Mouse (Mus musculus) heart, embryonic 16.5 days (tissue): ENCODE data around the gene Tnrc18. TPM values are rescaled to one million over a fixed set of nuclear protein-coding genes. Genes with fewer than 3 reads are reported as not detected.

Experiments
- ATAC-seq: fragments of 200-750 bp; cut with Nextera tagmentation; replicated peaks from 2 replicates; pipeline ENCODE4 v1.8.0; 2017; ENCODE audit warnings: moderate number of reproducible peaks; ENCODE audit not compliant: insufficient read depth, low FRiP score; ENCODE audit errors: extremely low read depth
- H3K27ac ChIP-seq: fragments of 300-500 bp; sonication (generic); 2 replicates; pipeline ENCODE4 v1.5.1; 2014; ENCODE audit warnings: mild to moderate bottlenecking, low read length, control low read depth, moderate library complexity
- H3K27me3 ChIP-seq: fragments of 300-500 bp; sonication (generic); 2 replicates; pipeline ENCODE4 v1.6.1; 2014; ENCODE audit warnings: low read length, mixed read lengths; ENCODE audit not compliant: control insufficient read depth, insufficient read depth
- H3K36me3 ChIP-seq: fragments of 300-500 bp; sonication (generic); 2 replicates; pipeline ENCODE4 v1.6.1; 2014; ENCODE audit not compliant: control insufficient read depth, insufficient read depth
- H3K4me1 ChIP-seq: fragments of 300-500 bp; sonication (generic); 2 replicates; pipeline ENCODE4 v1.6.1; 2014; ENCODE audit warnings: low read length, mixed read lengths; ENCODE audit not compliant: control insufficient read depth, insufficient read depth
- H3K4me2 ChIP-seq: fragments of 300-500 bp; sonication (generic); 2 replicates; pipeline ENCODE4 v1.6.1; 2014; ENCODE audit warnings: low read depth, mild to moderate bottlenecking, control low read depth, low read length
- H3K4me3 ChIP-seq: fragments of 300-500 bp; sonication (generic); 2 replicates; pipeline ENCODE4 v1.5.1; 2014; ENCODE audit warnings: mild to moderate bottlenecking, control low read depth, low read length
- H3K9ac ChIP-seq: fragments of 300-500 bp; sonication (generic); 2 replicates; pipeline ENCODE4 v1.6.1; 2014; ENCODE audit warnings: low read length, control low read depth
- H3K9me3 ChIP-seq: fragments of 300-500 bp; sonication (generic); replicated peaks from 2 replicates; pipeline ENCODE4 v1.6.1; 2016; ENCODE audit warnings: low read length; ENCODE audit not compliant: control insufficient read depth
- WGBS: fragments of 180-500 bp; shearing (Covaris S2); extraction: QIAGEN DNeasy Blood & Tissue Kit; methylation state at CpG from one replicate; pipeline ENCODE4 v1.1.7; 2014; 5-methylcytosine and 5-hydroxymethylcytosine counted together
- polyA plus RNA-seq: library from polyadenylated mRNA; unstranded; fragments of >200 nt; fragmentation: Nextera tagmentation; extraction: Ambion mirVana; gene quantifications from 2 replicates; pipeline ENCODE4 v1.2.1, GENCODE M21; 2015

Tnrc18 gene
- polyA plus RNA-seq, 1 experiment from 2014 or later: 17.6 TPM

DNA sequence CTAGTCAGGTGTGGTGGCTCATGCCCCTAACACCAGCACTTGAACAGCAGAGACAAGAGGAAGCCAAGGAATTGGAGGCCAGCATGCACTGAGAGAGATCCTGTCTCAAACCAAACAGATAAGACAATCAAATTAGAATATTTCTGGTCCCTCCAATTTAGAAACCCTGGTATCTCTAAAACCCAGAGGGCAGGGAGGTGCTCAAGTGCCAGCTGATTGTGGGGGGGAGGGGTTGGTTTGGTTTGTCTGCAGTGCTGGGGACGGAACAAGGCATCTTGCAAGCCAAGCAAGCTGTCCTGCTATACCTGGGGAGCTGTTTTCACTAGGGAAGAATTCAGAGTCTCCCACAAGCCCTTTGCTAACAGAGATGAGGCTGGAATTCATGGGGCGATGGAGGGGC, 15.5 kb downstream of the Tnrc18 start:
- peak overlapping the region; percentile 49; the same call in 1 of the 2 replicates for H3K9ac ChIP-seq

DNA sequence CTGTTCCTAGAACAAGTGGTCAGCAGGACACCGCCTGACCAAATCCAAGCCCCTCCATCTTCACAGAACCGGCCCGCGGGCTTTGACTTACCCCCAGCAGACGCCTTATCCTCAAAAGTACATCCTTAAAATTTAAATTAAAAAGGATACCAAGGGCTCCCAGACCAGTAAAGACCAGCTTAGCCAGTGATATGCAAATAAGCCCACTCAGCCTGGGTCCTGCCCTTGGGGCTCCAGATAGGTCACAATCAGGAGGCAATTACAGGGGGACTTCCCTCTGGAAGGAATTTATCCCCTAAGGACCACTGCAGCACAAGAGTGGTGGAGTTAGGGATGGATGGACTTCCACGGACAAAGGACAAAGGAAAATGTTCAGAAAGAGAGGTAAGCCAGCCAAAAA, 16.8 kb downstream of the Tnrc18 start:
- 44% methylated on average over 6 of the region's 6 CpGs for WGBS
- Histone ChIP-seq H3K9ac (peak overlapping the region; percentile 30; the same call in 1 of the 2 replicates), H3K4me1 (peaks cover 58% of the 10 kb centered on the region), H3K36me3 (no peaks in the 10 kb centered on the region), H3K4me2 (no peak overlapping the region), H3K27ac (0 out of 2 replicates have a peak overlapping the region, but pooled peaks have one; percentile 24), H3K9me3 (no peaks in the 10 kb centered on the region), H3K4me3 (no peak overlapping the region), H3K27me3 (no peaks in the 10 kb centered on the region)
- ATAC-seq: no peak

More for the DNA sequence above, 15.5 kb downstream of the Tnrc18 start:
- Histone ChIP-seq H3K27ac (peak overlapping the region; percentile 80), H3K36me3 (peaks cover under 1% of the 10 kb centered on the region), H3K4me3 (no peak overlapping the region), H3K4me1 (peaks cover 58% of the 10 kb centered on the region), H3K9me3 (no peaks in the 10 kb centered on the region), H3K4me2 (peak overlapping the region; percentile 20; the same call in 1 of the 2 replicates), H3K27me3 (no peaks in the 10 kb centered on the region)
- WGBS: 44% methylated on average over 2 of the region's 2 CpGs
- no peak for ATAC-seq

DNA sequence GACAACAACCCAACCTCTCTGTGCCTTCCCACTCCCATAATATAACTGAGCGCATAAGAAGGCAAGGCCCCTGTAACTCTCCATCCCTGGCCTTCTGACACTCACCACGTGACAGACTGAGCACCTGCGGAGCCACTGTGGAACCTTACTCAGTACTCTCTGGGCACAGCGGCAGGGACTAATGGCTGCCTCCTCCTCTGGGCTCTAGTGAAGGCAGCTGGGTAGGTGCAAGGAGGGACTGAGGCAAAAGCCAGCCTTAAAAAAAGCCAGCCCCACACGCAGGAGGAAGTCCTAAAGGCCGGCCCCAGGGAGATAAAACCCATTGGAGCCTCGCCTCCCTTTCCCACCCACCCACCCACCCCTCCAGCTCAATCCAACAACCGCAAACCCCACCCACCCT, 17.3 kb downstream of the Tnrc18 start:
- Histone ChIP-seq H3K4me3 (no peak overlapping the region), H3K27me3 (no peaks in the 10 kb centered on the region), H3K4me2 (no peak overlapping the region), H3K9ac (no peak overlapping the region), H3K9me3 (no peaks in the 10 kb centered on the region), H3K4me1 (peaks cover 61% of the 10 kb centered on the region), H3K36me3 (no peaks in the 10 kb centered on the region), H3K27ac (no peak overlapping the region)
- no peak for ATAC-seq
- 33% methylated on average over 8 of the region's 8 CpGs for WGBS

DNA sequence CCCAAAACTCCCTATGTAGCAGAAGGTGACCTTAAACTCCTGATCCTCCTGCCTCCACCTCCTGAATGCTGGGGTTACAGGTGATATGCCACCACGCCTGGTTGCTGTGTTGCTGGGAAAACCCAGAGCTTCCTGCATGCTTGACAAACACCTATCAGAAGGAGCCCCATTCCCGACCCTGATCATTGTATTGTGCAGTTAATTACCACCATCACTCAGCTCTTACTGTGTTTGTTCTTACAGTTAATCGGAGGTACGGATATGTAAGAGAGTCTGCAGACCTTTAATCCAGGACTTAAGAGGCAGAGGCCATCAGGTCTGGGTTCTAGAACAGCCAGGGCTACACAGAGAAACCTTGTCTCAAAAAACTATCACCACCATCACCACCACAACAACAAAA, 18.2 kb downstream of the Tnrc18 start:
- H3K4me1 ChIP-seq: peaks cover 64% of the 10 kb centered on the region
- H3K4me3 ChIP-seq: no peak overlapping the region
- WGBS: 80% methylated on average over 4 of the region's 4 CpGs
- H3K27me3 ChIP-seq: no peaks in the 10 kb centered on the region
- no peak overlapping the region for H3K9ac ChIP-seq
- no peak overlapping the region for H3K4me2 ChIP-seq
- no peaks in the 10 kb centered on the region for H3K36me3 ChIP-seq
- H3K9me3 ChIP-seq: no peaks in the 10 kb centered on the region
- no peak for ATAC-seq
- no peak overlapping the region for H3K27ac ChIP-seq

DNA sequence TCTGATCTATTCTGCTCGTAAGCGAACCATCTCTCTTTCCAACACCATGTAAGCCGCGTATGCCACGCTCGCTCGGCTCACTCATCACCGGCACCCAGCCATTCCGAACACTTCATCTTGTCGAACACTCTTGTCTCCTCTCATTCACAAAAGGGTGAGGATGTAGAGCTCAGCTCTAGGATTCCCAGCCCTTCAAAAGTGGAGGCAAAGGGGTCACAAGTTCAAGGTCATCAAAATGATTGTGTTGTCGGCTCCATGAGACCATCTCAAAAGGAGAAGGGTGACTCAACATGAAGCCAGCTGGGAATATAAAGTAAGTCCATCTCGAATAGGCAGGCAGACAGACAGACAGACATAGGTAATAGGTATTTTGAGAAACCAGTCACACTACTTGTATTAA, 19.3 kb downstream of the Tnrc18 start:
- Histone ChIP-seq H3K27me3 (no peaks in the 10 kb centered on the region), H3K4me3 (no peak overlapping the region), H3K27ac (peak overlapping the region; percentile 37), H3K9me3 (no peaks in the 10 kb centered on the region), H3K4me1 (peaks cover 68% of the 10 kb centered on the region), H3K4me2 (peak overlapping the region; percentile 33), H3K9ac (peak overlapping the region; percentile 13; the same call in 1 of the 2 replicates), H3K36me3 (no peaks in the 10 kb centered on the region)
- ATAC-seq: peak; percentile 21; the same call in 1 of the 2 replicates
- WGBS: 46% methylated on average over 12 of the region's 12 CpGs

DNA sequence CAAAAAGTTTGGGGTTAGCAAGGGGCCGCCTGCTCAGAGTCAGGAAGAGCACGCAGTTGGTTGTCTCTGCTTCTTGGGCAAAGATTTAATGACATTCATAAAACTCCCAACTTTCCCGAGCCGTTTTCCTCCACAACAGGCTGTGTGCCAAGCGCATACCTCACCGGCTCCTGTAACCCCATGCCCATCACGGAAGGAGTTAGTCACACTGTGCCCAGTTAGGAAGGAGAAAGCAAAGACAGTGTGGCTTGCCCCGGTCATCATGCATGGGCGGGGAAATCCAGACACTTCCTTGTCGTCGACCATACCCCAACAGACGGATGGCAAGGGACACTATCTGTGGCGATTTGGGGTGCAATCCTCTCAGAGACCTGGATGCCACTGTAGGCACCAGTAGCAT, 19.8 kb downstream of the Tnrc18 start:
- Histone ChIP-seq H3K36me3 (no peaks in the 10 kb centered on the region), H3K4me1 (peaks cover 67% of the 10 kb centered on the region), H3K4me2 (peak overlapping the region; percentile 33), H3K27me3 (no peaks in the 10 kb centered on the region), H3K9ac (peak overlapping the region; percentile 34; the same call in 1 of the 2 replicates), H3K27ac (peak overlapping the region; percentile 37), H3K4me3 (no peak overlapping the region), H3K9me3 (no peaks in the 10 kb centered on the region)
- ATAC-seq: no peak
- WGBS: 46% methylated on average over 13 of the region's 13 CpGs

DNA sequence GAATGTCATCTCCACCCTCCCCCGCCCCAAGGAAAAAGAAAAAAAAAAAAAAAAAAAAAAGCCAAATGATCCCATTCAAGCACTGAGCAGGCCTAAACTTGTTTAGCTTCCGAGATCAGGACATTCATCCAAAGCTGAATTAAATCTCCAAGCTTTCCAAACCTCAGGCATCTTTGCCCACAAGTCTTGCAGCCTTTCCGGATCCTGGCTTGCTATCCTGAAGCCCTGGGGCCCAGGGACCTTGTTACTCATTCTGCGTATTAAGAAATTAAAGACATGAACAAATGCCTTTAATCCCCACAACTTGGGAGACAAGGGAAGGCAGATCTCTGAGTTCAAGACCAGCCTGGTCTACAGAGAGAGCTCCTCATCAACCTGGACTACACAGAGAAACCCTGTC, 20.5 kb downstream of the Tnrc18 start:
- H3K27ac ChIP-seq: no peak overlapping the region
- peaks cover 61% of the 10 kb centered on the region for H3K4me1 ChIP-seq
- H3K27me3 ChIP-seq: no peaks in the 10 kb centered on the region
- H3K9ac ChIP-seq: no peak overlapping the region
- H3K36me3 ChIP-seq: no peaks in the 10 kb centered on the region
- no peak overlapping the region for H3K4me2 ChIP-seq
- H3K4me3 ChIP-seq: no peak overlapping the region
- WGBS: 88% methylated on average over 4 of the region's 4 CpGs
- no peaks in the 10 kb centered on the region for H3K9me3 ChIP-seq
- ATAC-seq: no peak

DNA sequence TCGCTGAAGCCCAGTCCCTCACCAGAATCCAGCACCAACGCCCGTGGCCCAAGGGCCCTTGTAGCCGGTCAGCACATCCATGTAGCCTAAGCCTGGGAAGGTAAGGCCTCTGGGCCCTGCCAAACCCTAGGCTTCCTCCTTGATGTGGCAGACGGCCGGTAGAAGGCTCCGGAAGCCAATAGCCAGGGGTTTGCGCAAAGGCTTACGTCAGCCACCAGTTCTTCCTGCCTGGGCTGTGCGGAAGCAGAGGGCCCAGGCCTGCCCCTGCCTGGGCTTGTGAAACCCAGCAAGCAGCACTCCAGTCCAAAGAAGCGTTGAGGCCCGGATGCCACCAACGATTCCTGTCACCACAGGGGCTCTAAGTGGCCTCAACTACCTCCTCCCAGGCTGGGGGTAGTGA, 22.9 kb downstream of the Tnrc18 start:
- no peaks in the 10 kb centered on the region for H3K27me3 ChIP-seq
- no peaks in the 10 kb centered on the region for H3K9me3 ChIP-seq
- peak overlapping the region; percentile 35; the same call in 1 of the 2 replicates for H3K4me3 ChIP-seq
- peak overlapping the region; percentile 18 for H3K4me2 ChIP-seq
- ATAC-seq: peak; percentile 29; the same call in 1 of the 2 replicates
- H3K4me1 ChIP-seq: peaks cover 47% of the 10 kb centered on the region
- H3K36me3 ChIP-seq: peaks cover 4% of the 10 kb centered on the region
- H3K9ac ChIP-seq: peak overlapping the region; percentile 55; the same call in 1 of the 2 replicates
- peak overlapping the region; percentile 66 for H3K27ac ChIP-seq
- 59% methylated on average over 13 of the region's 13 CpGs for WGBS

DNA sequence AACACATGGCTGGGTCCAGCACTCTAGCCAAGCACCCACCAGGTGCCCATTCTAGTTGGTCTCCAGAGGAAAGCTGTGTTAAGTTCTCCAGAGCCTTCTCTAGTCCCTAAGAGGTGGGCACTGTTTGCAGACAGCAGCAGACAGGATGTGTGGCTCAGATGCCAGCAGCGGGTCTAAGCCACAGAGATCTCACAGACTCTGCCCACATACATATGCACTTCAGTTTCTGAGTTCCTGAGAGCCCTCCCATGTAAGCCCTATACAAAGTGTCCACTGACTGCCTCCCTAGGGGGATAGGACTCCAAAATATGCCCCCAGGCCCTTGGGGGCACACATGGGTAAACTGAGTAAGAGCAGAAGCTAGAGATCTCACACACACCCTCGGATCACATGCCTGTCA, 23.3 kb downstream of the Tnrc18 start:
- 70% methylated on average over 2 of the region's 2 CpGs for WGBS
- Histone ChIP-seq H3K4me2 (peak overlapping the region; percentile 18), H3K27ac (peak overlapping the region; percentile 66; the same call in 1 of the 2 replicates), H3K4me1 (peaks cover 44% of the 10 kb centered on the region), H3K9ac (peak overlapping the region; percentile 55), H3K36me3 (peaks cover 8% of the 10 kb centered on the region), H3K27me3 (no peaks in the 10 kb centered on the region), H3K9me3 (no peaks in the 10 kb centered on the region), H3K4me3 (peak overlapping the region; percentile 35; the same call in 1 of the 2 replicates)
- ATAC-seq: no peak
